Mouse (Mus musculus) liver, adult 2 months (tissue): ENCODE measurements around the gene Pigo. TPM values are rescaled to one million over a fixed set of nuclear protein-coding genes. Genes with fewer than 3 reads are reported as not detected.

ENCODE experiments used
- DNase-seq: peaks from one replicate; pipeline ENCODE4 v3.0.0-alpha.2; 2011; ENCODE audit warnings: low read depth, low spot score; ENCODE audit errors: extremely low read depth
- H3K27ac ChIP-seq: fragments of 200-500 bp; replicated peaks from 2 replicates; pipeline ENCODE4 v1.5.1; 2012; ENCODE audit warnings: low read depth, mild to moderate bottlenecking, control low read depth, inconsistent platforms, low read length; ENCODE audit not compliant: insufficient read depth
- H3K27me3 ChIP-seq: fragments of 200-500 bp; 2 replicates; pipeline ENCODE4 v1.6.1; 2012; ENCODE audit warnings: mild to moderate bottlenecking, moderate library complexity, low read length, inconsistent platforms; ENCODE audit not compliant: control insufficient read depth, insufficient read depth
- H3K36me3 ChIP-seq: fragments of 200-500 bp; 2 replicates; pipeline ENCODE4 v1.6.1; 2012; ENCODE audit warnings: low read length, inconsistent platforms; ENCODE audit not compliant: control insufficient read depth, insufficient read depth
- H3K4me1 ChIP-seq: fragments of 200-500 bp; 2 replicates; pipeline ENCODE4 v1.6.1; 2011; ENCODE audit warnings: low read length; ENCODE audit not compliant: control insufficient read depth, insufficient read depth
- H3K4me3 ChIP-seq: fragments of 200-500 bp; 2 replicates; pipeline ENCODE4 v1.5.1; 2011; ENCODE audit warnings: low read depth, mild to moderate bottlenecking, control low read depth, low read length, moderate library complexity; ENCODE audit not compliant: insufficient read depth
- H3K79me2 ChIP-seq: fragments of 200-500 bp; 2 replicates; pipeline ENCODE4 v1.6.1; 2012; ENCODE audit warnings: inconsistent platforms, mild to moderate bottlenecking, low read length, moderate library complexity; ENCODE audit not compliant: control insufficient read depth, insufficient read depth
- H3K9ac ChIP-seq: fragments of 200-500 bp; 2 replicates; pipeline ENCODE4 v1.6.1; 2012; ENCODE audit warnings: low read depth, mild to moderate bottlenecking, control low read depth, inconsistent platforms, low read length
- CTCF ChIP-seq: fragments of 200-500 bp; IDR thresholded peaks from 2 replicates; pipeline ENCODE4 v1.5.1; 2011; ENCODE audit warnings: low read depth, low read length, control low read depth
- POLR2A ChIP-seq: fragments of 200-500 bp; IDR thresholded peaks from 2 replicates; pipeline ENCODE4 v1.6.1; 2011; ENCODE audit warnings: low read length, control low read depth; ENCODE audit not compliant: insufficient read depth; ENCODE audit errors: extremely low read depth
- WGBS: fragments of 180-500 bp; shearing (Covaris S2); methylation state at CpG from one replicate; pipeline ENCODE4 v1.1.7; 2018; 5-methylcytosine and 5-hydroxymethylcytosine counted together
- polyA plus RNA-seq: library from polyadenylated mRNA; depleted of rRNA; stranded (reverse); fragments of >200 nt; gene quantifications from 2 replicates; pipeline ENCODE4 v1.2.3, GENCODE M21; 2012
- total RNA-seq: library from RNA; depleted of rRNA; stranded (reverse); fragments of >200 nt; gene quantifications from 2 replicates; pipeline ENCODE4 v1.2.3, GENCODE M21; 2014

Pigo gene
- total and polyA plus RNA-seq, 2 experiments = 6.9 to 14.0 TPM

GRCm38 (mm10) chr4:43030352-43030751, 4.7 kb upstream of the Pigo start:
- H3K9ac ChIP-seq = peak overlapping the region; percentile 77
- TF ChIP-seq POLR2A (no peak), CTCF (no peak)
- H3K4me3 ChIP-seq = peak overlapping the region; percentile 73
- 70% methylated on average over 9 of the region's 9 CpGs for WGBS
- peaks cover 7% of the 10 kb centered on the region; the same call in 1 of the 2 replicates for H3K36me3 ChIP-seq
- peaks cover 6% of the 10 kb centered on the region; the same call in 1 of the 2 replicates for H3K4me1 ChIP-seq
- DNase-seq = no peak
- H3K27me3 ChIP-seq = no peaks in the 10 kb centered on the region
- no peaks in the 10 kb centered on the region; the same call in 1 of the 2 replicates for H3K79me2 ChIP-seq
- H3K27ac ChIP-seq = peak overlapping the region; percentile 78; the same call in 1 of the 2 replicates

- WGBS = 77% methylated on average over 9 of the region's 9 CpGs
Measured at GRCm38 (mm10) chr4:43029749-43030148, 4.1 kb upstream of the Pigo start.

GRCm38 (mm10) chr4:43029121-43029520, 3.5 kb upstream of the Pigo start:
- TF ChIP-seq POLR2A = no peak
- no peak for TF ChIP-seq CTCF
- no peak for DNase-seq
- no peaks in the 10 kb centered on the region for H3K27me3 ChIP-seq
- H3K79me2 ChIP-seq = no peaks in the 10 kb centered on the region; the same call in 1 of the 2 replicates
- 94% methylated on average over 7 of the region's 7 CpGs for WGBS
- peaks cover 7% of the 10 kb centered on the region; the same call in 1 of the 2 replicates for H3K36me3 ChIP-seq
- H3K4me1 ChIP-seq = peaks cover 15% of the 10 kb centered on the region
- H3K4me3 ChIP-seq = no peak overlapping the region
- H3K27ac ChIP-seq = no peak overlapping the region
- no peak overlapping the region for H3K9ac ChIP-seq

More at GRCm38 (mm10) chr4:43029749-43030148, 4.1 kb upstream of the Pigo start:
- H3K4me1 ChIP-seq = peaks cover 11% of the 10 kb centered on the region
- no peak overlapping the region for H3K4me3 ChIP-seq
- TF ChIP-seq POLR2A (no peak), CTCF (no peak)
- peaks cover 7% of the 10 kb centered on the region; the same call in 1 of the 2 replicates for H3K36me3 ChIP-seq
- H3K27me3 ChIP-seq = no peaks in the 10 kb centered on the region
- no peak overlapping the region for H3K9ac ChIP-seq
- DNase-seq = no peak
- no peaks in the 10 kb centered on the region; the same call in 1 of the 2 replicates for H3K79me2 ChIP-seq
- H3K27ac ChIP-seq = no peak overlapping the region

- no peak for DNase-seq
- 79% methylated on average over 14 of the region's 14 CpGs for WGBS
- H3K27ac ChIP-seq = no peak overlapping the region
- peaks cover 9% of the 10 kb centered on the region for H3K4me1 ChIP-seq
- peak overlapping the region; percentile 9; the same call in 1 of the 2 replicates for H3K4me3 ChIP-seq
- TF ChIP-seq POLR2A (no peak), CTCF (no peak)
- H3K27me3 ChIP-seq = no peaks in the 10 kb centered on the region
- no peak overlapping the region for H3K9ac ChIP-seq
- peaks cover 6% of the 10 kb centered on the region; the same call in 1 of the 2 replicates for H3K36me3 ChIP-seq
- no peaks in the 10 kb centered on the region for H3K79me2 ChIP-seq
Measured at GRCm38 (mm10) chr4:43024673-43025072, 946 bp downstream of the Pigo start.

GRCm38 (mm10) chr4:43021341-43021740, 4.3 kb downstream of the Pigo start:
- Histone ChIP-seq H3K79me2 (no peaks in the 10 kb centered on the region), H3K27ac (no peak overlapping the region), H3K27me3 (no peaks in the 10 kb centered on the region), H3K36me3 (peaks cover 7% of the 10 kb centered on the region; the same call in 1 of the 2 replicates), H3K4me3 (no peak overlapping the region), H3K9ac (no peak overlapping the region), H3K4me1 (peaks cover 9% of the 10 kb centered on the region)
- no peak for DNase-seq
- WGBS = 89% methylated on average over 17 of the region's 17 CpGs
- no peak for TF ChIP-seq POLR2A
- TF ChIP-seq CTCF = no peak

- H3K4me3 ChIP-seq = no peak overlapping the region
- no peaks in the 10 kb centered on the region for H3K79me2 ChIP-seq
- H3K4me1 ChIP-seq = peaks cover 9% of the 10 kb centered on the region
- no peak overlapping the region for H3K9ac ChIP-seq
- DNase-seq = no peak
- no peak overlapping the region for H3K27ac ChIP-seq
- TF ChIP-seq CTCF = no peak
- no peak for TF ChIP-seq POLR2A
- whole genome bisulfite sequencing = 95% methylated on average over 16 of the region's 16 CpGs
- peaks cover 7% of the 10 kb centered on the region; the same call in 1 of the 2 replicates for H3K36me3 ChIP-seq
- H3K27me3 ChIP-seq = no peaks in the 10 kb centered on the region
Measured at GRCm38 (mm10) chr4:43020876-43021275, 4.7 kb downstream of the Pigo start.
